Mouse (Mus musculus) urinary bladder, postnatal 10 days (tissue): Measurements from ENCODE around the gene Cfap97d2.
A peak's percentile ranks its signal among the peaks of the same experiment; 100 is the strongest.
"Not testable (repeated sequence)": the region's sequence is repeated elsewhere in the genome, so short reads cannot be mapped to it uniquely, and the experiment has no call there.

Experiments used
- DNase-seq: peaks from one replicate; pipeline ENCODE4 v3.0.0; 2022; ENCODE audit warnings: low spot score

Gene Cfap97d2

DNA sequence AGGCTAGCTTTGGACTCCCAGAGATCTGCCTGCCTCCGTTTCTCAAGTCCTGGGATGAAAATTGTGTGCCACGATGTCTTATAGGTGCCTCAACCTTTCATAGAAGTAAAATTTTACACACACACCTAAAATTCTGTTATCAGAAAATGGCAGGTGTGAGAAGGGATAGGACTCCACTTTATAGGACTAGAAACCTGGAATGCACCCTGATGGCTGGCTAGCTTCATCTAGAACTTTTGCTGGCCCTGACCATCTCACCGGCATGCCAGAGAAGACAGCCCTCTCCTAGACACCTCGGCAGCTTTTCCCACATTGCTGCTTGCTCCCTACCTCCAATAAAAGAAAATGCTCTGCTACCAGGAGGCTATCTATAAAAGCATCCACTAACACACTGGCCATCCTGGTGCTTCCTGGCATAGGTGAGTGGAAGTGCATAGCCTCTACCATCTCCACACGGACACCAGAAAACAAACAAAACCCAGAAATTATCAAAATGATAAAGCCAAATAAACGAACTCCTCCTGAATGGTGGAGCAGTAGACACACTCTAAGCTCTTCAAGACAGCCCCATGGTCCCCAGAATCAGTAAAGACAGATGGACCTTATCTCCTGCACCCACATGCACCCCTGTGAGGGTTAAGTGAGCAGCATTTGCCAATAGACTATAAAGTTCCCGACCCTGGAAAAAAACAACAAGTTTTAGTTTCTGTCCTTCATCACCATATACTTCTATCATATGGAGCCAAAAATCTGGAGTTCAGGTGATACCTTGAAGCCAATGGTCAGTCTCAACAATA, 35.3 kb downstream of the Cfap97d2 start:
- no peak for DNase-seq

DNA sequence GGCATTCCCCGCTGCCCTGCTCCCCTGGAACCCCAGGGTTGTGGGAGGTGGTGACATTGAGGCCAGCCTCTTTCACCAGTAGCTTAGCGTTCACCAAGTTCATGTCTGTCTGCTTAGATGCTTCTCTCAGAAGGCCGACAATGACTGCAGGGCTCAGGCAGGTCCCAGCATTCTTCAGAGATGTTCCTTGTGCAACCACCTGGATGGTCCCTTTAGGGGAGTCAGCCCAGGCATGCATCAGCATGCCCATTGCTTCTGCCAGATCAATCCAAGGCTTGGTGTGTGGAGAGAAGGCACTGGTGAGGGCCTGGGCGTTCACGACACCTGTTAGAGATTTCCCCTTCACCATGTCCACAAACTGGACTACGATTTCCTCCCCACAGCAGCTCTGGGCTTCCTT, 40.5 kb downstream of the Cfap97d2 start:
- DNase-seq, result not testable (repeated sequence)

GRCm38 (mm10) chr8:13747626-13748025, 41.9 kb downstream of the Cfap97d2 start:
- no peak for DNase-seq

- DNase-seq, result peak; percentile 31
Observed at GRCm38 (mm10) chr8:13753680-13754079, 48.0 kb downstream of the Cfap97d2 start.

DNA sequence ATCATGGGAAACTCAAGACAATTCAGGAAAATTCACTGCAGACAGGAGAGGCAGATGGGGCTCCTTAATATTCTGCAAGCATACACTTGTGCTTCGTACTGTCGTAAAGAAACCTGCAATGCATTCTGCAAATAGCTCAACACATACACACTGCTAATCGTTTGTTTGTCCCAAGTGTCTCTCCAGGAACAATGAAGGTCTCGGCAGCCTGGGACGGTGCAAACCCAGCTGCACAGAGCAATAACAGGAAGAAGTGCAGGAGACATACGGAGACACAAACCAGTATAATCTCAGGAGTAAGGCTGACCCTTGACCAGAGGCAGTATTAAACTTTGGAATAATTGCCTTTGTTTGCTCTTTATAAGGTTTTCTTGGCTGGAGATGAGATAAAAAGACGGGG, 50.8 kb downstream of the Cfap97d2 start:
- DNase-seq, result no peak

GRCm38 (mm10) chr8:13756982-13757804, 51.5 kb downstream of the Cfap97d2 start, which contains the start of gene Cdc16:
Gene Cdc16 (plus strand): TSS chr8:13757676.
- peak; percentile 57 for DNase-seq

GRCm38 (mm10) chr8:13757805-13758727, 52.4 kb downstream of the Cfap97d2 start:
- DNase-seq, result no peak

DNA sequence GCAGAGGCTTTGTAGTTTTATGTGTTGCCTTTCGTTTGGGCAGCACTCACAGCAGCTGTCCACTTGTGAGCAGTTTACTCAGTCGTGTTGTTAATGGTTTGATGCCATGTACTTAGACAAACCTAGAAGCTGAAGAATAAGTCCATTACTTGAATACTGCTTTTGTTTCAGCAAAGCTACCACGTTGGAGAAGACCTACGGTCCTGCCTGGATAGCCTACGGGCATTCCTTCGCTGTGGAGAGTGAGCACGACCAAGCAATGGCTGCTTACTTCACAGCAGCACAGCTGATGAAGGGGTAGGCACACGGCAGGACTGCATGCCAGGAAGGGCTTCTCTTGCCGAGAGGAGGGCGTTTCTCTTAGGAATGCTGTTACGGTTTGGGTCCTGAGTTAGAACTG, 63.5 kb downstream of the Cfap97d2 start:
- no peak for DNase-seq

DNA sequence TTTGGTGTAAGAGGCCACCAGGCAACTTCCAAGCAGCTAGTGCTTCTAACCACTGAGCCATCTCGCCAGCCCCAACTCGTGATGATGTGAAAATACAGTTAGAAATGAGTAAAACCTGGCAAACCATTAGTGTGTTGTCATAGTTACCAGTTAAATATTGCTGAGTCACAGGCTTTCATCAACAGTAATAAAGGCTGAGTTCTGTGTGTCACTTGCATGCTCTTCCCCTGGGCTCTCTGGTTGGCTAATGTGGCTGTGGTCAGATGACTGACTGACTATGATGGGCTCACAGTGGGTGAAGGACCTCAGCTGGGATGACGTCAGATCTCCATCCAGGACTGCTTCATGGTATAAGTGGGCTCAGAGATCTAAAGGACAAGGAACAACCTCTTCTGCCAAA, 74.8 kb downstream of the Cfap97d2 start:
- DNase-seq, result no peak

DNA sequence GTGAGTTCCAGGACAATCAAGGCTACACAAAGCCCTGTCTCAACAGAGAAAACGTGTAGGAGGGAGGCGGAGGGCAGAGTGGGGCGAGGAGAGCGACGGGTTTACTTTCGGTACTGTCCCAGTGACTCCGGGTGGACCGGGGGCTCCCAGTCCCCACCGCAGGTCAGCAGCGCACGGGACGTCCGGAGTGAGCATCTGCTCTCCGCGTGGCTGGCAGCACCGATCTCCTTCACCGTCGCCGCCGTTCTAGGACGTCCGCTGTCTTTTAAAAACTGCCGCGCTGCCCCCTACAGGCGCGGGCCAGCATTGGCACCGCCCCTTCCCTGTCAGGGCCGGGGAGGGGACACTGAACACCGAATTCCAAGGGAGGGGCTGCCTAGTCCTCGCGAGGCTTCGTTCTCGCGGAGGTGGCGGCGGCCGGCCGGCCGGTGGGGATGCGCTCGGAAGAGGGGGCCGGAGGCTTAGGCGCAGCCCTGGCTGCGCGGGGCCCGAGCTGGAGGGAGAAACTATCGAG, 79.6 kb downstream of the Cfap97d2 start, which contains the start of gene Upf3a:
Gene Upf3a (plus strand): TSS at position 366 of the 514 bp plus-strand sequence.
- DNase-seq, result peak; percentile 66

- peak; percentile 94 for DNase-seq
Observed at GRCm38 (mm10) chr8:13785764-13786299, 80.1 kb downstream of the Cfap97d2 start.

GRCm38 (mm10) chr8:13789606-13790005, 83.9 kb downstream of the Cfap97d2 start:
- DNase-seq, result no peak
